Mouse (Mus musculus) liver, adult 2 months (tissue): ENCODE measurements around the gene Crim1. TPM values are rescaled to one million over a fixed set of nuclear protein-coding genes. Genes with fewer than 3 reads are reported as not detected.

Experiments
- DNase-seq: peaks from one replicate; pipeline ENCODE4 v3.0.0-alpha.2; 2011; ENCODE audit warnings: low read depth, low spot score; ENCODE audit errors: extremely low read depth
- H3K27ac ChIP-seq: fragments of 200-500 bp; replicated peaks from 2 replicates; pipeline ENCODE4 v1.5.1; 2012; ENCODE audit warnings: low read depth, mild to moderate bottlenecking, control low read depth, inconsistent platforms, low read length; ENCODE audit not compliant: insufficient read depth
- H3K27me3 ChIP-seq: fragments of 200-500 bp; 2 replicates; pipeline ENCODE4 v1.6.1; 2012; ENCODE audit warnings: mild to moderate bottlenecking, moderate library complexity, low read length, inconsistent platforms; ENCODE audit not compliant: control insufficient read depth, insufficient read depth
- H3K36me3 ChIP-seq: fragments of 200-500 bp; 2 replicates; pipeline ENCODE4 v1.6.1; 2012; ENCODE audit warnings: low read length, inconsistent platforms; ENCODE audit not compliant: control insufficient read depth, insufficient read depth
- H3K4me1 ChIP-seq: fragments of 200-500 bp; 2 replicates; pipeline ENCODE4 v1.6.1; 2011; ENCODE audit warnings: low read length; ENCODE audit not compliant: control insufficient read depth, insufficient read depth
- H3K4me3 ChIP-seq: fragments of 200-500 bp; 2 replicates; pipeline ENCODE4 v1.5.1; 2011; ENCODE audit warnings: low read depth, mild to moderate bottlenecking, control low read depth, low read length, moderate library complexity; ENCODE audit not compliant: insufficient read depth
- H3K79me2 ChIP-seq: fragments of 200-500 bp; 2 replicates; pipeline ENCODE4 v1.6.1; 2012; ENCODE audit warnings: inconsistent platforms, mild to moderate bottlenecking, low read length, moderate library complexity; ENCODE audit not compliant: control insufficient read depth, insufficient read depth
- H3K9ac ChIP-seq: fragments of 200-500 bp; 2 replicates; pipeline ENCODE4 v1.6.1; 2012; ENCODE audit warnings: low read depth, mild to moderate bottlenecking, control low read depth, inconsistent platforms, low read length
- CTCF ChIP-seq: fragments of 200-500 bp; IDR thresholded peaks from 2 replicates; pipeline ENCODE4 v1.5.1; 2011; ENCODE audit warnings: low read depth, low read length, control low read depth
- POLR2A ChIP-seq: fragments of 200-500 bp; IDR thresholded peaks from 2 replicates; pipeline ENCODE4 v1.6.1; 2011; ENCODE audit warnings: low read length, control low read depth; ENCODE audit not compliant: insufficient read depth; ENCODE audit errors: extremely low read depth
- WGBS: fragments of 180-500 bp; shearing (Covaris S2); methylation state at CpG from one replicate; pipeline ENCODE4 v1.1.7; 2018; 5-methylcytosine and 5-hydroxymethylcytosine counted together
- polyA plus RNA-seq: library from polyadenylated mRNA; depleted of rRNA; stranded (reverse); fragments of >200 nt; gene quantifications from 2 replicates; pipeline ENCODE4 v1.2.3, GENCODE M21; 2012
- total RNA-seq: library from RNA; depleted of rRNA; stranded (reverse); fragments of >200 nt; gene quantifications from 2 replicates; pipeline ENCODE4 v1.2.3, GENCODE M21; 2014

Gene Crim1
- total and polyA plus RNA-seq, 2 experiments: 5.6 to 9.0 TPM

GRCm38 (mm10) chr17:78202756-78203155 lies 2.7 kb downstream of the Crim1 start:
- no peak for DNase-seq
- Histone ChIP-seq H3K27me3 (no peaks in the 10 kb centered on the region), H3K36me3 (no peaks in the 10 kb centered on the region), H3K27ac (no peak overlapping the region), H3K4me3 (no peak overlapping the region), H3K79me2 (peaks cover 32% of the 10 kb centered on the region; the same call in 1 of the 2 replicates), H3K4me1 (peaks cover 16% of the 10 kb centered on the region), H3K9ac (no peak overlapping the region)
- TF ChIP-seq CTCF (no peak), POLR2A (no peak)
- WGBS: 71% methylated on average over 3 of the region's 3 CpGs

GRCm38 (mm10) chr17:78203478-78203877 lies 3.4 kb downstream of the Crim1 start:
- TF ChIP-seq CTCF (no peak), POLR2A (no peak)
- no peak for DNase-seq

GRCm38 (mm10) chr17:78206421-78206820 lies 6.4 kb downstream of the Crim1 start:
- no peak for TF ChIP-seq POLR2A
- TF ChIP-seq CTCF: no peak
- peaks cover 11% of the 10 kb centered on the region for H3K4me1 ChIP-seq
- H3K27me3 ChIP-seq: no peaks in the 10 kb centered on the region
- no peak for DNase-seq
- H3K4me3 ChIP-seq: no peak overlapping the region
- H3K79me2 ChIP-seq: peaks cover 26% of the 10 kb centered on the region; the same call in 1 of the 2 replicates
- no peak overlapping the region for H3K9ac ChIP-seq
- WGBS: 52% methylated on average over 2 of the region's 2 CpGs
- no peak overlapping the region for H3K27ac ChIP-seq
- H3K36me3 ChIP-seq: no peaks in the 10 kb centered on the region

More at GRCm38 (mm10) chr17:78203478-78203877, 3.4 kb downstream of the Crim1 start:
- H3K4me3 ChIP-seq: no peak overlapping the region
- peaks cover 16% of the 10 kb centered on the region for H3K4me1 ChIP-seq
- no peaks in the 10 kb centered on the region for H3K27me3 ChIP-seq
- no peak overlapping the region for H3K27ac ChIP-seq
- no peaks in the 10 kb centered on the region for H3K36me3 ChIP-seq
- peaks cover 33% of the 10 kb centered on the region; the same call in 1 of the 2 replicates for H3K79me2 ChIP-seq
- H3K9ac ChIP-seq: no peak overlapping the region
- WGBS: 57% methylated on average over 5 of the region's 5 CpGs

- no peak overlapping the region for H3K27ac ChIP-seq
- WGBS: 73% methylated on average over 3 of the region's 3 CpGs
- TF ChIP-seq CTCF (no peak), POLR2A (no peak)
- peaks cover 4% of the 10 kb centered on the region for H3K4me1 ChIP-seq
- H3K27me3 ChIP-seq: no peaks in the 10 kb centered on the region
- peaks cover 25% of the 10 kb centered on the region; the same call in 1 of the 2 replicates for H3K79me2 ChIP-seq
- H3K4me3 ChIP-seq: no peak overlapping the region
- H3K9ac ChIP-seq: no peak overlapping the region
- DNase-seq: no peak
- H3K36me3 ChIP-seq: no peaks in the 10 kb centered on the region; the same call in 1 of the 2 replicates
Measured at GRCm38 (mm10) chr17:78207246-78207645, 7.2 kb downstream of the Crim1 start.

- Histone ChIP-seq H3K27ac (no peak overlapping the region), H3K9ac (no peak overlapping the region), H3K79me2 (peaks cover 20% of the 10 kb centered on the region; the same call in 1 of the 2 replicates), H3K27me3 (no peaks in the 10 kb centered on the region), H3K4me3 (no peak overlapping the region), H3K4me1 (peaks cover 4% of the 10 kb centered on the region), H3K36me3 (no peaks in the 10 kb centered on the region; the same call in 1 of the 2 replicates)
- TF ChIP-seq CTCF: no peak
- TF ChIP-seq POLR2A: no peak
- WGBS: 30% methylated on average over 3 of the region's 3 CpGs
- peak; percentile 60 for DNase-seq
Measured at GRCm38 (mm10) chr17:78208805-78209204, 8.8 kb downstream of the Crim1 start.

- H3K36me3 ChIP-seq: no peaks in the 10 kb centered on the region; the same call in 1 of the 2 replicates
- whole genome bisulfite sequencing: 83% methylated on average over 2 of the region's 2 CpGs
- DNase-seq: no peak
- TF ChIP-seq CTCF (no peak), POLR2A (no peak)
- H3K27me3 ChIP-seq: no peaks in the 10 kb centered on the region
- no peak overlapping the region for H3K4me3 ChIP-seq
- H3K4me1 ChIP-seq: peaks cover 2% of the 10 kb centered on the region
- no peak overlapping the region for H3K9ac ChIP-seq
- no peak overlapping the region for H3K27ac ChIP-seq
- H3K79me2 ChIP-seq: peaks cover 22% of the 10 kb centered on the region; the same call in 1 of the 2 replicates
Measured at GRCm38 (mm10) chr17:78209646-78210045, 9.6 kb downstream of the Crim1 start.
